Mouse (Mus musculus) midbrain, embryonic 10.5 days (tissue): ENCODE measurements around the gene Efcab12. TPM values are rescaled to one million over a fixed set of nuclear protein-coding genes. Genes with fewer than 3 reads are reported as not detected.
A peak's percentile ranks its signal among the peaks of the same experiment; 100 is the strongest.

Experiments
- DNase-seq: peaks from one replicate; pipeline ENCODE4 v3.0.0-alpha.2; 2017; ENCODE audit warnings: low spot score
- H3K27ac ChIP-seq: fragments of 300-500 bp; sonication (generic); replicated peaks from 2 replicates; pipeline ENCODE4 v1.5.1; 2016; ENCODE audit warnings: mild to moderate bottlenecking
- H3K27me3 ChIP-seq: fragments of 300-500 bp; sonication (generic); 2 replicates; pipeline ENCODE4 v1.6.1; 2016; ENCODE audit warnings: low read depth, mild to moderate bottlenecking; ENCODE audit not compliant: poor library complexity, severe bottlenecking
- H3K36me3 ChIP-seq: fragments of 300-500 bp; sonication (generic); 2 replicates; pipeline ENCODE4 v1.6.1; 2016; ENCODE audit warnings: mild to moderate bottlenecking, moderate library complexity
- H3K4me1 ChIP-seq: fragments of 300-500 bp; sonication (generic); 2 replicates; pipeline ENCODE4 v1.6.1; 2016
- H3K4me3 ChIP-seq: fragments of 300-500 bp; sonication (generic); 2 replicates; pipeline ENCODE4 v1.5.1; 2016; ENCODE audit warnings: mild to moderate bottlenecking, moderate library complexity
- H3K9me3 ChIP-seq: fragments of 300-500 bp; sonication (generic); replicated peaks from 2 replicates; pipeline ENCODE4 v1.6.1; 2016; ENCODE audit warnings: mild to moderate bottlenecking
- WGBS: fragments of 180-500 bp; shearing (Covaris S2); methylation state at CpG from one replicate; pipeline ENCODE4 v1.1.7; 2016; 5-methylcytosine and 5-hydroxymethylcytosine counted together
- polyA plus RNA-seq: library from polyadenylated mRNA; unstranded; fragments of >200 nt; fragmentation: Nextera tagmentation; extraction: Ambion mirVana; gene quantifications from 2 replicates; pipeline ENCODE4 v1.2.1, GENCODE M21; 2016

Efcab12 gene
- polyA plus RNA-seq, 1 experiment from 2014 or later: 1.7 TPM

GRCm38 (mm10) chr6:115856361-115856745 is 18.1 kb upstream of the Efcab12 start:
- no peak for DNase-seq
- H3K9me3 ChIP-seq: no peaks in the 10 kb centered on the region
- H3K4me3 ChIP-seq: no peak overlapping the region
- no peaks in the 10 kb centered on the region for H3K36me3 ChIP-seq
- 89% methylated on average over 4 of the region's 4 CpGs for WGBS
- no peaks in the 10 kb centered on the region for H3K27me3 ChIP-seq
- peaks cover 23% of the 10 kb centered on the region for H3K4me1 ChIP-seq
- no peak overlapping the region for H3K27ac ChIP-seq

- Histone ChIP-seq H3K36me3 (peaks cover 2% of the 10 kb centered on the region; the same call in 1 of the 2 replicates), H3K27ac (no peak overlapping the region), H3K4me1 (peaks cover 23% of the 10 kb centered on the region), H3K4me3 (no peak overlapping the region), H3K27me3 (no peaks in the 10 kb centered on the region), H3K9me3 (no peaks in the 10 kb centered on the region)
- WGBS: 92% methylated on average over 3 of the region's 3 CpGs
- DNase-seq: no peak
Observed at GRCm38 (mm10) chr6:115855733-115856360, 17.6 kb upstream of the Efcab12 start.

GRCm38 (mm10) chr6:115854432-115854831 is 16.2 kb upstream of the Efcab12 start:
- H3K4me3 ChIP-seq: peak overlapping the region; percentile 66; the same call in 1 of the 2 replicates
- H3K9me3 ChIP-seq: no peaks in the 10 kb centered on the region
- no peak for DNase-seq
- WGBS: 63% methylated on average over 2 of the region's 2 CpGs
- H3K4me1 ChIP-seq: peaks cover 23% of the 10 kb centered on the region
- H3K36me3 ChIP-seq: peaks cover 13% of the 10 kb centered on the region
- peak overlapping the region; percentile 88; the same call in 1 of the 2 replicates for H3K27ac ChIP-seq
- H3K27me3 ChIP-seq: no peaks in the 10 kb centered on the region

- Histone ChIP-seq H3K27me3 (no peaks in the 10 kb centered on the region), H3K36me3 (peaks cover 17% of the 10 kb centered on the region), H3K9me3 (no peaks in the 10 kb centered on the region), H3K4me3 (peak overlapping the region; percentile 66), H3K27ac (peak overlapping the region; percentile 88), H3K4me1 (peaks cover 23% of the 10 kb centered on the region)
- no peak for DNase-seq
- WGBS: 45% methylated on average over 7 of the region's 7 CpGs
Observed at GRCm38 (mm10) chr6:115853985-115854384, 15.8 kb upstream of the Efcab12 start.

- peak within 1 kb of the TSS; percentile 88 for H3K27ac ChIP-seq
- DNase-seq: peak; percentile 99
- under 1% methylated on average over 51 of the region's 51 CpGs for WGBS
Observed at GRCm38 (mm10) chr6:115853091-115853813, 15.0 kb upstream of the Efcab12 start, which contains the start of the genes Mbd4 and Ift122. Gene Mbd4 (minus strand): TSS chr6:115853371. Gene Ift122 (plus strand): TSS chr6:115853470.

GRCm38 (mm10) chr6:115852446-115853090 is 14.4 kb upstream of the Efcab12 start:
- DNase-seq: no peak
- WGBS: 5% methylated on average over 20 of the region's 20 CpGs
- Histone ChIP-seq H3K27me3 (no peaks in the 10 kb centered on the region), H3K9me3 (no peaks in the 10 kb centered on the region), H3K36me3 (peaks cover 30% of the 10 kb centered on the region), H3K4me1 (peaks cover 23% of the 10 kb centered on the region), H3K27ac (peak overlapping the region; percentile 88), H3K4me3 (peak overlapping the region; percentile 66)

More at GRCm38 (mm10) chr6:115853091-115853813, 15.0 kb upstream of the Efcab12 start, which contains the start of the genes Mbd4 and Ift122:
- Histone ChIP-seq H3K36me3 (peaks cover 25% of the 10 kb centered on the region), H3K4me3 (peak within 1 kb of the TSS; percentile 66), H3K27me3 (no peaks in the 10 kb centered on the region), H3K9me3 (no peaks in the 10 kb centered on the region), H3K4me1 (peaks cover 23% of the 10 kb centered on the region)

- no peaks in the 10 kb centered on the region for H3K9me3 ChIP-seq
- no peak overlapping the region for H3K4me3 ChIP-seq
- no peak for DNase-seq
- H3K36me3 ChIP-seq: peaks cover 56% of the 10 kb centered on the region
- H3K27ac ChIP-seq: no peak overlapping the region
- H3K27me3 ChIP-seq: no peaks in the 10 kb centered on the region
- peaks cover 19% of the 10 kb centered on the region for H3K4me1 ChIP-seq
- 95% methylated on average over 10 of the region's 10 CpGs for WGBS
Observed at GRCm38 (mm10) chr6:115848598-115849304, 10.5 kb upstream of the Efcab12 start.

- Histone ChIP-seq H3K9me3 (no peaks in the 10 kb centered on the region), H3K4me3 (no peak overlapping the region), H3K27me3 (no peaks in the 10 kb centered on the region), H3K27ac (no peak overlapping the region), H3K4me1 (peaks cover 5% of the 10 kb centered on the region), H3K36me3 (peaks cover 75% of the 10 kb centered on the region)
- WGBS: 42% methylated on average over 8 of the region's 8 CpGs
- DNase-seq: peak; percentile 66
Observed at GRCm38 (mm10) chr6:115846640-115847411, 8.6 kb upstream of the Efcab12 start.

GRCm38 (mm10) chr6:115845006-115845405 is 6.8 kb upstream of the Efcab12 start:
- Histone ChIP-seq H3K4me3 (no peak overlapping the region), H3K36me3 (peaks cover 74% of the 10 kb centered on the region), H3K9me3 (no peaks in the 10 kb centered on the region), H3K27ac (no peak overlapping the region), H3K27me3 (no peaks in the 10 kb centered on the region), H3K4me1 (no peaks in the 10 kb centered on the region)
- no peak for DNase-seq
- 96% methylated on average over 4 of the region's 4 CpGs for WGBS

- Histone ChIP-seq H3K27me3 (no peaks in the 10 kb centered on the region), H3K9me3 (no peaks in the 10 kb centered on the region), H3K4me1 (peaks cover 17% of the 10 kb centered on the region), H3K27ac (0 out of 2 replicates have a peak overlapping the region, but pooled peaks have one; percentile 84), H3K36me3 (peaks cover 29% of the 10 kb centered on the region), H3K4me3 (peak overlapping the region; percentile 57)
- WGBS: 69% methylated on average over 5 of the region's 5 CpGs
- DNase-seq: no peak
Observed at GRCm38 (mm10) chr6:115838745-115839144, 533 bp upstream of the Efcab12 start.

- Histone ChIP-seq H3K9me3 (no peaks in the 10 kb centered on the region), H3K4me1 (peaks cover 17% of the 10 kb centered on the region), H3K36me3 (0 out of 2 replicates have a peak, but pooled peaks cover 3% of the 10 kb centered on the region), H3K27ac (no peak overlapping the region), H3K27me3 (no peaks in the 10 kb centered on the region), H3K4me3 (no peak overlapping the region)
- DNase-seq: no peak
Observed at GRCm38 (mm10) chr6:115833861-115834260, 4.4 kb downstream of the Efcab12 start.
